Mouse (Mus musculus): ENCODE measurements around the gene Ppa1. TPM values are rescaled to one million over a fixed set of nuclear protein-coding genes. Genes with fewer than 3 reads are reported as not detected.
"Not testable (repeated sequence)": the region's sequence is repeated elsewhere in the genome, so short reads cannot be mapped to it uniquely, and the experiment has no call there.

The Ppa1 gene
- total RNA-seq (2021), result 10 to 100 TPM; 95.8 to 96.2 TPM

DNA sequence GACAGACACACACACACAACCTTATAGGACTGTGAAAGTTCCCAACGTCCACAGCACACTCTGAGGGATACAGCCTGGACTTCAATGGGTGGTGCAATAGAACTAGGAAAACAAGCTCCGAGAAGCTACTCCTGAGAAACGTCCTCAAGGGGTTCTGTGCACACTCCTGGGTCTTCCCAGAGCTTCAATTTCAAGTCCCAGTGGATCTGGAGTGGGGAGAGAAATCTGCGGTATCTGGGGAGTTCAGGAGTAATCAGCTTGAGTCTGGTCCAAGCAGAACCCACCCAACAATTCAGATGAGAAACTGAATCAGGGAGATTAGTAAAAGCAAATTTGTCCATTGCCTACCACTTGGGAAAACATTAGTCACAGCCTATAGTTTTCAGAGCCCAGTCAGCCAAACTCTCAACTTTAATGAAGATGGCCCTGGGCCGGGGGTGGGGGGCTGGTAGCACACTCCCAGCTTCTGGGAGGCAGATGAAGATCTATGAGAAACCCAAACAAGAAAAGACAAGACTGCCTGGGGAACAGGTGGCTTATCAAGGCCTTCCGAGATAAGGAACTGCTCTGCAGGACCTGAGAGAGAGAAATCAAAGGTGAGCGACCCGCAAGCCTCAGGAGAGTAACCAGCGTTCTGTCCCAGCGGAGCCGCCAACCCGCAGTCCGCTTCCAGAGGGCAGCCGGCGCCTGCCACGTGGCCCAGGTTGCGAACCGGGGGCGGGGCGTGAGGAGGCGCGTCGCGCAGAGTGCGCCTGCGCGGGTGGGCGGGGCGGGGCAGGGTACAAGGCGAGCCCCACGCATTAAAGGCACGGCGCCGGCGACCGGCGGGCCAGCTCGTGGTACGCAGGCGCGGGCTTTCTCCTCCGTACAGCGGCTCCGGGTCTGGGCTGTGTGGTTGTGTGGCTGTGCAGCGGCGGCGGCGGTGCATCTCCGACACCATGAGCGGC is at the start of gene Ppa1:
Gene Ppa1 (plus strand): TSS at position 763 of the 947 bp plus-strand sequence.
- DNase-seq, result peak; percentile 83 to 86

DNA sequence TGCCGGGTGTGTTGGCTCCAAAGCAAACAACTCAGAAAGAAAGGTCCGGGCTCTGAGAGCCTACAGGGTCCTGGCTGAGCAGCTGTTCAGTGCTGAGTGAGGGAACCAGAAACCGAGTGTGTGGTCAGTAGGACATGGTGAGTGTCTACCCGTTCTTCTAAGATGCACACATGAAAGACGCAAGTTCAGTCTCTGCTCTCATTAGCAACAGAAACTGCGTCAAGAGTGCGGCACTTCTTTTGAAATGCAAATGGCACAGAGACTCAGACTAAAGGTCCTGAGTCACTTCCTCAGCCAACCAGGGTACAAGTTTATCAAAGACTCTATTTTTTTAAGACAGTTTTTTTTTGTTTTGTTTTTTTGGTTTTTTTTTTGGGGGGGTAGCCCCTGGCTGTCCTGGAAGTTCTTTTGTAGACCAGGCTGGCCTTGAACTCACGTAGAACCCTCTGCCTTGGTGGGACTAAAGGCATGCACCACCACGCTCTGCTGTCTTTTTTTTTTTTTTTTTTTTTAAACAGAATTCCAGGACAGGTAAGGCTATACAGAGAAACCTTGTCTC is 48.7 kb upstream of the Ppa1 start:
- no peak for DNase-seq

DNA sequence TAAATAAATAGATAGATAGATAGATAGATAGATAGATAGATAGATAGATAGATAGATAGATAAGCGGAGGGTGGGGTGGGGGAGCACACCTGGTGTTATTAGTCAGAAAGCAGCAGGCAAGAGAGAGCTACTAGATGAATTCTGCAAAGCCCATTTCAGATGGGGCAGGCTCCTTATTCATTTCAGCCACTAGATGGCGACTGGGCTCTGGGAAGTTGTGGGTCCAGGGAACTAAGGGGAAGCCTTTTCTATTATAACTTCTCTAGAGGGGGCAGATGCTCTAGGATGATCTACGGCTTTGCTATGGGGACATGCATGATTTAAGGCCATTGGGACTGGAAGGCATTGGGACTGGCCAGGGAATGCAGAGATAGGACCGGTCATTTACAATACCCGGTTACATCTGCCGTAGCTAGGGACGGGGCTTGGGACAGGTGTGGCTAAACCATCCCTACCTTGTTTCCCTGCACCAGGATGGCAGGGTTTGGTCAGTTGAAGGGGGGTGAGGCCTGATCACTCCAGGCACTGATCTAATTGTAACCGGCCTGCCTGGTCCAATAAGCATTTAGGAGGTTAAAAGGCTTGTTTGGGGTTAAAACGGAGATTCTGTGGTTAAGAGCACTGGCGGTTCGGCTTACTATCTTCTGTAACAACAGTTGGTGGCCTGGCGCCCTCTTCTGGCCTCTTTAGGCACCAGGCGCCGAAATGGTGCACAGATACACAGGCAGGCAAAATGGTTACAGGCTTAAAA is 45.9 kb upstream of the Ppa1 start:
- peak in 1 of 2 experiments; percentile 39 for DNase-seq

DNA sequence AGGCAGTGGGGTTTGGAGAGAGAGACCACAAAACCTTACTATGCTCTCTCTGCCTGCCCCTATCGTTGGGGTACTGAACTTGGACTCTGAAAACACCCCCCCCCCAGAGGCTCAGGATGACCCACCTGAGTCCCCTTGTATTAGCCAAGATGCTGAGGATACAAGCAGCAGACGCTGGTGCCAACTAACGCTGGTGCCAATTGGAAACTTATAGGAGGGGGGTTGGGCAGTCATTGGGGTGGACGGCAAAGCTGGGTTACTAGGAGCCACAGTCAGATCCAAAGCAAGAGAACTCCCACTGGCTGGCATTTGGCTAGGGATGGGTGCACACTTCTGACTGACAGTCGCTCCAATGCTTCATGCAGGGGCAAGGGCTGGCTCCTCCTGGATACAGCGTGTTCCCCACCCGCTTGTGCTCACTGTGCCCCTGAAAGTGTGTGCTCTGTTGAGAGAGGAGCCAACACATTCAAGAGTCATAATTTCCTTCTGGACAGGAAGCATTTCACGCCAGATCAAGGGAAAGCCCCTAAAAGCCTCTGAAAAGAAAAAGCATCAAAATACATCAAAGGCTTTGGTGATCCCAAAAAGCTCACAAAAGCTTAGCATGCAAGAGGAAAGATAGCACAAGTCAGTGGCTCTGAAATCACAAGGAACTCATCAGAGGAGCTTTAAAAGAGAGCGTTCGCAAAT is 43.8 kb upstream of the Ppa1 start:
- no peak for DNase-seq

DNA sequence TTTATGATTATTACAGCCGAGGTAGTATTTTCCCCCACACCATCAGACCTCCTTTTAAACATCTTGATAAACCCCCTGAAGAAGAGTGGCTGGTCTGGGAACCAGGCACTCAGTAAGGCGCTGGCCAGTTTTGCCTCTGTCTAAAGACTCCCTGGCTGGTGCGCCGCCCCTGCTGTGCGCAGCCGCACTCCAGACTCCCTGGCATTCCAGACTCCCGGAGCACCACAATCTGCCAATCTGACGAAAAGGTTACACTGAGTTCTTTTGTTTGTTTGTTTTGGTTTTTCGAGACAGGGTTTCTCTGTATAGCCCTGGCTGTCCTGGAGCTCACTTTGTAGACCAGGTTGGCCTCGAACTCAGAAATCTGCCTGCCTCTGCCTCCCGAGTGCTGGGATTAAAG is 43.0 kb upstream of the Ppa1 start:
- DNase-seq, result not testable (repeated sequence)

DNA sequence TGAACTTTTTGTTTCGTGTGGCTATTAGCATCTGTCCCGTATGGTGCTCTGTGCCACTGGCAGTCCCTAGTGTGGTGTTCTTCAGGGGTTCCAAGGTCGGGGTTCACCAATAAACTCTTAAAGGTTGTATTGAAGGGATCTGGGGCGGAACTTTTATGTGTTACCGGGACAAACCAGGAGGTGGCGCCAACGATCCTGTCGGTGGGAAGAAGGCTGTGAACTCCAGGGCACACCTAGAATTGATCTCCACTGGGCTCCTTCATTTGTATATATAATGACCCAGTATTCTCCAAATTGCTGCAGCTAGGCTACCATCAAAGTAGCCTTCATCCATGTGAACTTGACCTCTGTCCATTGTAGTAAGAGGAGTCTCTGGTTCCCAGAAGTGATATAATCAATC is 42.5 kb upstream of the Ppa1 start:
- DNase-seq, result peak; percentile 35 to 51

DNA sequence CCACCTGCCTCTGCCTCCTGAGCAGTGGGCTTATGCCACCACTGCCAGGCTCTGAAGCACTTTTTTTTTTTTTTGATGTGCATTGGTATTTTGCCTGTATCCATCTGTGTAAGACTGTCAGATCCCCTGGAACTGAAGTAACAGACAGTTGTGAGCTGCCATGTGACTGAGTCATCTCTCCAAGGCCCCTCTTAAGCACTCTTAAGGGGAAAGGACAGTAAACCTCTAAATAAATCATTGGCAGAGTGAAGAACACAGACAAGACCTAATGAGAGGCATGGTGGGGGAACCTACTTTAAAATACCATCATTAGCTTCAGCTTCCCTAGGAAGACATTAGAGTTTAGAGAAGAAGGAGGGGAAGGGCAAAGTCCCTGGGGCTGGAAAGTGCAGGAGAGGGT is 40.1 kb upstream of the Ppa1 start:
- no peak for DNase-seq

DNA sequence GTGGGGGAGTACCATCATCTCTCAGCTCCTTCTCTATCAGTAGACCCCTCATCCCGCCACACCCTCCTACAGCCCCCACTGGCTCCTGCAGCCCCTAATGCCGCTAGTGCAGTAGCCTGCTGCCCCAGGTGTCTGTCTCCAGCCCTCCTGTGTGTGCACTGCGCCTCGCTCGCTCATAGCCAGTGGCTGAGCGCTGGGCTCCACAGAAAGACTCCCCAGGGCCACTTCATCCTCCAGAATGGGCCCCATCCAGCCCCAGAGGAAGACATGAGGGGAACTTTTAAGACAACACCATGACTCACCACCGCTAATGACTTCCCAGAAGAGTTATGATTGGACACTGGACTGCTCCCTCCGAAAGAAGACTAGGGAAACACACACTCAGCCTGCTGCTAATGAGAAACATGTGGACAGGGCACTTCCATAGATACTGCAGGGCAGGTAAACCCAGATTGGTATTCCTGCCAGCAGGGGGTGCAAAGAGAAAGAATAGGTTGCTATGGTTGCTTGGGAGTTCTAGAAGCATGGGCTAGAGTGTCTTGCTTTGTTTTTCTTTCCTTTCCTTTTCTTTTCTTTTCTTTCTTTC is 37.6 kb upstream of the Ppa1 start:
- no peak for DNase-seq

DNA sequence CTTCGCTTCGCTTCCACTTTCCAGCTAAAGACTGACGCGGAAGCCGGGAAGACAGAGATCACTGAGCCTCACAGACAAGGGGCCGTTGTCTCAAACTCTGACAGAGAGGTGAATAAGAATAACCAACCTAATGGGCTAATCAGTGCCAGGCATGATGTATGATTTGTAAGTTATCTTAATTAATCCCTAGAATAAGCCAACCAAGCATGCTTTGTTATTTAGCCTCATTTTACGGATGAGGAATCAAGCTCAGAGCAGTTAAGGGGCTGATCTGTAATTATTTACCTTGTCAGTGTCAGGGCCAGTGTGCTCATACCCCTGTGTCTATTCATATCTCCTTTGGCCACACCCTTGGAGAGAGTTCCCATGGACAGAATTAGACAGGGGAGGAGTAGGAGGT is 34.0 kb upstream of the Ppa1 start:
- DNase-seq, result no peak

DNA sequence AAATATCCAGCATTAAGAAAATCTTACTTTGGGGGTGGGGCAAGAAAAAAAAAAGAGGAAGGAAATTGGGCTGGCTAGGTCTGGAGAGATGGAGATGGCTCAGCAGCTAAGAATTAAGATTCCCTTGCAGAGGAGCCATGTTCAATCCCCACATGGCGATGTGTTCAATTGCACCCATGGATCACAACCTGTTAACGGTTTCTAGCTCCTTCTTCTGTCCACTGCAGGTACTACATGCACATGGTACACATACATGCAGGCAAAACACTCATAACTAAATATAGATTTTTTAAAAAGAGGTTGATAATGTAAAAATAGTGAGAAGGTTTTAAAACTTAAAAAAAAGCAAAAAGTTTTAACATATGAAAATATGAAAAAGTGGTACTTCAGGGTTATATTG is 29.8 kb upstream of the Ppa1 start:
- no peak for DNase-seq

DNA sequence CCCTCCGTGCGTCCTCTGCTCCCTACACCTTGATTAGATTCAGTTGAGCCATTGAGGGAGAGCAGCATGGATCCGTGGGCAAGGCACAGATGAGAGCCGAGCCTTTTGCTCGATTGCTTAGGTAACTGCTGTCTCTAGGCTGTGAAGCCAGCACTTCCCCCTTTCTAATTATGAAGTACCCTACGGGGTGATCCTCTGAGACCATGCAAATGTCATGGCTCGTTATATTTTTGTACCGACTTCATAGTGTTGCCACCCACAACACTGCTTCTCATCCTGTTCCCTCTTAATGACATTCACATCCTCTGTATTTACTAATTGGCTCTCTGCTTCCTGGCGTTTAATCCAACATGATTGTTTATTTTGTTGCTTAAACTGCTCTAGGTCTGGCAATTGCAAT is 26.7 kb upstream of the Ppa1 start:
- peak; percentile 10 to 15 for DNase-seq

DNA sequence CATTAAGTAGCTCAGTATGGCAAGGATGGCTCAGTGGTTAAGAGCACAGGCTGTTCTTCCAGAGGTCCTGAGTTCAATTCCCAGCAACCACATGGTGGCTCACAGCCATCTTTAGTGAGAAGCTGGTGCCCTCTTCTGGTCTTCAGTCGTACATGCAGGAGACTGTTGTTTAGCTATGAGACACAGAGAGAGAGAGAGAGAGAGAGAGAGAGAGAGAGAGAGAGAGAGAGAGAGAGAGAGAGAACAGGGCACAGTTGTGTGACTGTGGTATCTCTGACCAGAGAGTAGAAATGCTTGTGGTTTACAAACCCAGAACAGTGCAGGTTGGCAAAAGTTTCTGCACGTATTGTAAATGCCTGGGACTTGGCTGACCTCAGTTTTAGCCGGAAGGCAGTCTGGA is 24.5 kb upstream of the Ppa1 start:
- not testable (repeated sequence) for DNase-seq

DNA sequence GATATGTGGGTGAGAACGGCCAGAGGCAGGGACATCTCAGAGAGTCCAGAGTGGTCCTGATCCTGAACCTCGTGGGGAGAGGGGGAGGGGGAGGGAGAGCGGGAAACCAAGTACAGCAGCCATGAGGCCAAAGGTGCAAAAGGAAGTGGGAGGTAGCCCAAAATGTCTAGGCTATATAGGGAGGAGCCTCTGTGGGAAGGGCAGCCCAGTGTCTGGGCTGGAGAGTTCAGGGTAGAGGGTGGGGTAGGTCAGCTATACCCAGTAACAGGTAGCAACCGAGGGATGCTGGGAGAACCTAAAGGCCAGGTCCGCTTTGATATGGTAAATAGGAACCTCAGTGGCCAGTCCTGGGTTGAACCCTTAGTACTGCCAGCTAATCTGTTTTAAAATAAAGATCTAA is 23.6 kb upstream of the Ppa1 start:
- DNase-seq, result no peak

DNA sequence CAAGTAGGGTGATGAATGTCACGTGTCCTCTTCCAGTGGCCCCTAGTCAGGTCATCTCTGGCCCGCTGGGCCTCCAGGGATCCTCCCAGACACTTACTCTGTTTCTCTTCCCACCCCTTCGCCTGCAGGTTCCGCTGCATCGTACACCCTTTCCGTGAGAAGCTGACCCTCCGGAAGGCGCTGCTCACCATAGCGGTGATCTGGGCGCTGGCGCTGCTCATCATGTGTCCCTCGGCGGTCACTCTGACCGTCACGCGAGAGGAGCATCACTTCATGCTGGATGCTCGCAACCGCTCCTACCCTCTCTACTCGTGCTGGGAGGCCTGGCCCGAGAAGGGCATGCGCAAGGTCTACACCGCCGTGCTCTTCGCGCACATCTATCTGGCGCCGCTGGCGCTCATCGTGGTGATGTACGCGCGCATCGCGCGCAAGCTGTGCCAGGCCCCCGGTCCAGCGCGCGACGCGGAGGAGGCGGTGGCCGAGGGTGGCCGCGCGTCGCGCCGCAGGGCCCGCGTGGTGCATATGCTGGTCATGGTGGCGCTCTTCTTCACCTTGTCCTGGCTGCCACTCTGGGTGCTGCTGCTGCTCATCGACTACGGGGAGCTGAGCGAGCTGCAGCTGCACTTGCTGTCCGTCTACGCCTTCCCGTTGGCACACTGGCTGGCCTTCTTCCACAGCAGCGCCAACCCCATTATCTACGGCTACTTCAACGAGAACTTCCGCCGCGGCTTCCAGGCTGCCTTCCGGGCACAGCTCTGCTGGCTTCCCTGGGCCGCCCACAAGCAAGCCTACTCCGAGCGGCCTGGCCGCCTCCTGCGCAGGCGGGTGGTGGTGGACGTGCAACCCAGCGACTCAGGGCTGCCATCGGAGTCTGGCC is 22.7 kb upstream of the Ppa1 start:
- peak; percentile 11 to 13 for DNase-seq

DNA sequence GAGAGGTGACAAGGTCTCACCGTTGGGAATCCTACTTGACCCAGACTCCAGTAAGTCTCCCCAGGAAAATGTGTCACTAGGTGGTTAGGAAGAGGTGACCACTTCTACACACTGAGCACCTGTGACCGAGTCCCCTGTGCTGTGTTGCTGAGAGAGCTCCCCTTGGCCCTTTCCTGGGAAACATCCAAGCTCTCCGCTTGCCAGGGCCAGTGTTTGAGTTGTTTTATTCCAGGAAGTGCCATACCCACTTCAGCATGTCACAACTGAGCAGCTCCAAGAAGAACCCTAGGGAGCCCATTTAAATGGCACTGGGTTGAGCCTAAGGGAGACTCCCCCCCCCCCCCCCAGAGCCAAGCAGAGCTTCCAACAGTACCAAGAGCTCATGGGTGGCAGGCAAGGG is 21.8 kb upstream of the Ppa1 start:
- DNase-seq, result no peak

DNA sequence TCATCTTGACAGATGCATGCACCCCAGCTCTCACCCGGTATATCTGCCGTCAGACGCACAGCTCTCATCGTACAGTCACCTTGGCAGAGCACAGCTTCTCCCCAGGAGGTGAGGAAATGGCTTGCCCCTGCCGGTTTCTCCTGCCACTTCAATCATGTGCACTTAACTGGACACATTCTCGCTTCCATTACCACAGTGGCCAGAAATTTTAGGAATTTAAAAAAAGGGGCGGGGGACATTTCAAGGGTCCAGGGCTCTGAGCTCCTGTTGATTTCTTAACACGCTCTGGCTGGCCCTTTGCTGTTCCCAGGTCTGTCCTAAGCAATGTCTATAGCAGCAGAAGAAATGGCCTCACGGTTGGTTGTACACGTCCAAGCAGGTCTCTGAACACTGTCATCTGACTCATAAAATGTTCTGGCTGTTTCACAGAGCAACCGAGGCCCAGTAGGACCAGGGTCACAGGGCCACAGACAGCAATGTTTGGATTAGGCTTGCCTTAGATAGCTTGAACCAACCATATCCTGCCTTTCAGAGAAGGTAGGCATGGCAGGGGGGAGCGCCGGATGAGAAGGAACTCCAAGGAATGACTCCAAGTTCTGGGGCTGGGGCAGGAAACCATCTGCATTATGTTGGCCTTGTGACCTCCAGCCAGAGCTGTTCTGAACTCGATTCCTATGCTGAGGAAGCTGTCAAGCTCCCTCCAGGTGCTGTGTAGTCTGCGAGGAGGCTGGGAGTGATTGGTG is 21.0 kb upstream of the Ppa1 start:
- no peak for DNase-seq

DNA sequence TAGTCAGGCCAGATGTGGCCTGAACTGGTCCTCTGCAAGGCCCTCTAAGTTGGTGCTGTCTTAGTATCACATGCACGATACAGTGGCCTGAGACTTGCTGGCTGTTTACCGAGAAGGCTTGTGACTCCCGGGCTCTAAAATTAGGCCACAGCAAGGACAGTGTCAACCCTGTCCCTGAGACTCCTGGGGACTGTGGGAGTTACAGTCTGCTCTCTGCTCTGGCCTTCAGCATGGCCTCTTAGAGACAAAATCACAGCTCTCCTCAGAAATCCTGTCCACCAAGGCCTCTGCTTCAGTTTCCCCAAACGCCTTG is 20.5 kb upstream of the Ppa1 start:
- DNase-seq, result no peak

DNA sequence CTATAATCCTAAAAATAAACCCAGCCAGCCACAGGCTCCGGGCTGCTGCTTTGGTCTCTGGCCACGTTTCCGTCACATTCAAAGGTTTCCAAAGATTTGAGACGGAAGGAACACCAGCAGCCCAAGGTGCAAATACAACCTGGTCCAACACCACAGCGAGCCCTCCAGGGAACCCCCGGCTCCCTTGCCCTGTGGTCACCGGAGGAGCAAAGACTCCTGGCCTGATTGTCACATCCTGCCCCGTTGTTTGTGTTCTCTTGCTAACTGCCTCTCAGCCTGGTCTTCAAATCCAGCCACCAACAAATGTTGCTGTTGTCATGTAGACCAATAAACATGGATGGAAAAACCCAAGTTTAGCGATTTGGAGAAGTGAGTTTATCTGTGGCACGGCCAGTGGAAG is 15.9 kb upstream of the Ppa1 start:
- no peak for DNase-seq

DNA sequence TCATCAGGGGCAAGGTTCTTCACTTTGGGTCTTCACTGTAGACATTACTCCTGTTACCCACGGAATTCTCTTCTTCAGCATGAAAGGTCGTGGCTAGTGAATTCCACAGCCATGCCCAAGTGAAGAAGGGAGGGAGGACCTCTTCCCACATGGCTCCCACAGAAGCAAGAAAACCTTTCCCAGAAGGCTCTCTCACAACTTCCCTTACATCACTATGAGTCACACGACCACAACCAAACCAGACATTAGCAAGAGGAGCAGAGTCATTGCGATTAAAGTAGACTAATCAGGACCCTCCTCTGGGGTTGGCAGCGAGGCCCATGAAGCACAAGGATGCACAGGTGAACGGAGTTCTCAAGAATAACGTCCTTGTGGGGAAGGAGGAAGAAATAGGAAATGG is 11.3 kb upstream of the Ppa1 start:
- no peak for DNase-seq

DNA sequence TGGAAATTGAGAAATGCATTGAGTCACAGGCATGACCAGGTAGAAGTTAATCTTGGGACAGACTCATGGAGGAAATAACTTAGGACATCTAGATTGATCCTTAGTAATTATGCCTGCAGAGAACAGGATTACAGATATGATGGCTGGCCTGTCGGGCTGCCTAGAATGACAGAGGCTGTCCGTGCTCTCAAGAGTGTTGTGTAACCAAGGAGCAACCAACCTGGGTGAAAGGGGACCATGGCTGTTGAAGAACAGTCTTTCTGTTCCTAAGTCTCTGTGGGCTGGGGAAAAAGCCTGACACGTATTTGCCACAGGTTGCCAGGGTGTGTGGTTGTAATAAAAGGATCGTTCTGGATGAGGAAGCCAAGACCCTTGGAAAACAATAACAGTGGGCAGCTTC is 8.0 kb upstream of the Ppa1 start:
- DNase-seq, result no peak

DNA sequence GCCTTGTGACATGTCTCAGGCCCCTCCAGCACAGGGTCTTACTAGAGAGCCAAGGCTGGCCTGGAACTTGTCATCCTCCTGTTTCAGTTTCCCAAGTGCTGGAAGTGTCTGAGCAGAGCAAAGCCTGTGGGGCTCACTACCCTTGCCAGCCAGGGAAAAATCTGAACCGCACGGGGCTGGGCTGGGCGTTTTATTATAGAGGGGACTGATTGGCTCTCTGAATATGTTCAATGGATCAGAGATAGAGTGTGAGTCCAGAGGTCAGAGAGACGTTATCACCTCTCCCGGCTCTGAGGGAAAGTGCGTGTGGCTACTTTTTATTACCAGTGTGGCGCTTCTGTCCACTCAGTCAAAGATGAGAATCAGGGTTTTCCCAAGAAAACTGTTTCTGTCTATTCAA is 1.8 kb upstream of the Ppa1 start:
- no peak for DNase-seq
